Mouse (Mus musculus): Measurements from ENCODE around the gene Zfhx3. TPM values are rescaled to one million over a fixed set of nuclear protein-coding genes. Genes with fewer than 3 reads are reported as not detected.
A peak's percentile ranks its signal among the peaks of the same experiment; 100 is the strongest.

Gene Zfhx3
- polyA plus RNA-seq, 1 experiment from 2014 or later, result 15.0 TPM

DNA sequence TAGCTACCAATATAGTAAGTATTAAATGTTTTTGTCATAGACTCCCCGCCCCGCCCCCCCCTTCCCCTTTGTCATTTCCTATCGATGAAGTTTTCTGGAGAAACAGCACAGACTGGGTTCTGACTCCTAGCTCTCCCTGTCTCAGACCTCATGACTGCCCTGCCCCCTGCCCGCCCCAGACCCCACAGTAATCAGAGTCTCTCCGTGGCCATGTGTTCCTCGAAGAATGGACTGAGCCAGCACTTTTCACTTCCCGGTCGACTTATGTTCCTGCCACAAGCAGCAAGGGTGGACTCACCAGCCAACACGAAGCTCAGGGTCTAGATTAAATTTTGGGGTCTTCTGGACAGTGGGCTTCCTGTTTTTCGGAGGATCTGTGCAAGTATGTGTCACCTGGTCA lies 840.7 kb downstream of the Zfhx3 start:
- H3K4me2 ChIP-seq, result no peak overlapping the region
- no peak overlapping the region for H3K27ac ChIP-seq
- H3K4me3 ChIP-seq, result no peak overlapping the region
- H3K9me3 ChIP-seq, result no peaks in the 10 kb centered on the region
- no peaks in the 10 kb centered on the region for H3K27me3 ChIP-seq
- H3K36me3 ChIP-seq, result no peaks in the 10 kb centered on the region
- no peak for ATAC-seq (ENCODE audit: borderline replicate concordance, extremely low read depth, low FRiP score, low TSS enrichment)
- H3K4me1 ChIP-seq, result peaks cover 27% of the 10 kb centered on the region
- H3K9ac ChIP-seq, result no peak overlapping the region
- 52% methylated on average over 10 of the region's 10 CpGs for WGBS

DNA sequence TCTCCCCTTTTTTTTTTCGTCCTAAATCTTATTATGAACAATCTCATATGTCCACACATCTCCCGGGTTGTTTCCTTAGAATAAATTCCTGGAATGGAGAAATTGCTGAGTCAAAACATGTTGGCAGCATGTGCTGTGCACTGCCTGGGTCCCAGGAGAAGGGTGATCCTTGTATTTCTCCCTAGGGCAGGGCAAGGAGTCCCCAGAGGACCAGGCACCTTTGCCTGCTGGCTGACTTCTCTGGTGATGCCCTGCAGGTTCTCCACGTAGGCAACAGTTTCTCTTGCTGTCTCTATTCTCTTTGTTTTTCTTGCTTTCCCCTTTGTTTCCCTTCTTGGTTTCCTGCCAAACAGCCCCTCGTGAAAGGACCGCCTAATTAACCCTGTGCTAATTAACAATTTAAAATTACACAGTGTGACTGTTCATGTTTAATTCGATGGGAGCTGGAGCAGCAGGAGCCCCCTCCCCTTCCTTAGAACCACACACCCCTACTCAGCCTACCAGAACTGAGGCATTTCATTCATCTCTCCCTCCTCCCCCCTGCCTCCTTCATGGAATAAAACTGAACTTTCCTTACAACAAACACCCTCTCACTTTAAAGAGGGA lies 845.8 kb downstream of the Zfhx3 start:
- WGBS, result 26% methylated on average over 6 of the region's 6 CpGs
- no peak for ATAC-seq (ENCODE audit: borderline replicate concordance, extremely low read depth, low FRiP score, low TSS enrichment)
- H3K27ac ChIP-seq, result no peak overlapping the region
- no peak overlapping the region for H3K4me2 ChIP-seq
- H3K27me3 ChIP-seq, result no peaks in the 10 kb centered on the region
- H3K4me1 ChIP-seq, result peaks cover 35% of the 10 kb centered on the region
- no peak overlapping the region for H3K4me3 ChIP-seq
- 0 out of 2 replicates have a peak, but pooled peaks cover 9% of the 10 kb centered on the region for H3K9me3 ChIP-seq
- H3K9ac ChIP-seq, result no peak overlapping the region
- H3K36me3 ChIP-seq, result peaks cover 12% of the 10 kb centered on the region

DNA sequence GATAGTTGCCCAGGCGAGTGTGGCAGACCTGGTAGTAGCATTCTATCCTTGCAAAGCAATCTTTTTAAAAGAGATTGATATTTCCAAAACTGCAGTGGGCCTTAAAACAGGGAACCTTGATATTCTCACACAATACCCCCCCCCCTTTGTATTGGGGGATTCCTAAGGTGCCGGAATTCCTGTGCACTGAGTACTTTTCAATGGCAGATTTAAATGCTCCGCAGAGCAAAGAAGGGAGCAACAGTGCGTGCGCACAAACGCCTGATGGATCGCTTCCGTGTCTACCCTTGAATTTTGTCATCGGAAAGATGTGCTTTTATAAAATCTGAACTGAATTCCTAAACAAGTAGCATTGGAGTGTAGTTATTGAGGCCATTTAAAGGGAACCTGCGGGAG lies 846.3 kb downstream of the Zfhx3 start:
- no peak overlapping the region for H3K27ac ChIP-seq
- WGBS, result 49% methylated on average over 10 of the region's 10 CpGs

DNA sequence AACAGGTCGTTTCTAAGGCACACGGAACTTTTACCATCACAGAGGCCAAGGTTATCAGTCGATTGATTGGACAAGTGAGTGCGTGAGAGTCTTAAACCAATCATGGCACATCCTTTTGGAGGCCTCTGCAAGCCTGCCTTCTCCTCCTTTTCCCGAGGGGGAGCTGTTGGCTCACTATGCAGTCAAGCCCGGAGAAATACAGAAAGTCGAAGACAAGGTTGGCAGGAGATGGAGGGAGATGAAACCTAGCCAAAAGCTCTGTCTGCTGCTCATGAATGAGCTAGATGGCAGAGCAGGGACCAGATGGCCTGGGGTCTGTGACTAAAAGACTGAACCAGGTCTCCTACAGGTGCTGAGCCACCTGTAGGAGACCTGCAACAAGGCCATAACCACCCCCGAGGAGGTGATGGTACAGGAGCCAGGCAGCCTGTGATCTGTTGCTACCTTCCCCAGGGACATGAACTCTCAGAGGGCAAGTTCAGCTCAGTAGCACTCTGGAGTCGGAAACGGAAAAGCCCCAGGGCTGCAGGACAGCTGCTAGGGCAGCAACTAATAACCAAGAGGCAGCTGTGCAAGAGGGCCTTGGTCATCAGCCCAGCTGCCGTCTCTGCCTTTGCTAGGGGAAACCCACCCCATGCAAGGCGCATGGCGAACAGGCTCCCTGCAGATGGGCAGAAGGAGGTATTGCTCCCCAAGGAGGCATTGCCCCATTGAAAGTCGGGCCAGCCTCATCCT lies 848.3 kb downstream of the Zfhx3 start:
- Histone ChIP-seq H3K36me3 (peaks cover 37% of the 10 kb centered on the region), H3K4me2 (no peak overlapping the region), H3K27me3 (no peaks in the 10 kb centered on the region), H3K9ac (no peak overlapping the region), H3K4me3 (no peak overlapping the region), H3K27ac (0 out of 2 replicates have a peak overlapping the region, but pooled peaks have one; percentile 1), H3K4me1 (peaks cover 31% of the 10 kb centered on the region), H3K9me3 (peaks cover 9% of the 10 kb centered on the region; the same call in 1 of the 2 replicates)
- 42% methylated on average over 14 of the region's 14 CpGs for WGBS
- peak; percentile 40; the same call in 1 of the 2 replicates for ATAC-seq (ENCODE audit: borderline replicate concordance, extremely low read depth, low FRiP score, low TSS enrichment)

More for the DNA sequence above, 846.3 kb downstream of the Zfhx3 start:
- Histone ChIP-seq H3K27me3 (no peaks in the 10 kb centered on the region), H3K36me3 (peaks cover 17% of the 10 kb centered on the region), H3K4me2 (no peak overlapping the region), H3K9me3 (0 out of 2 replicates have a peak, but pooled peaks cover 9% of the 10 kb centered on the region), H3K9ac (no peak overlapping the region), H3K4me3 (no peak overlapping the region), H3K4me1 (peaks cover 31% of the 10 kb centered on the region)
- no peak for ATAC-seq (ENCODE audit: borderline replicate concordance, extremely low read depth, low FRiP score, low TSS enrichment)

DNA sequence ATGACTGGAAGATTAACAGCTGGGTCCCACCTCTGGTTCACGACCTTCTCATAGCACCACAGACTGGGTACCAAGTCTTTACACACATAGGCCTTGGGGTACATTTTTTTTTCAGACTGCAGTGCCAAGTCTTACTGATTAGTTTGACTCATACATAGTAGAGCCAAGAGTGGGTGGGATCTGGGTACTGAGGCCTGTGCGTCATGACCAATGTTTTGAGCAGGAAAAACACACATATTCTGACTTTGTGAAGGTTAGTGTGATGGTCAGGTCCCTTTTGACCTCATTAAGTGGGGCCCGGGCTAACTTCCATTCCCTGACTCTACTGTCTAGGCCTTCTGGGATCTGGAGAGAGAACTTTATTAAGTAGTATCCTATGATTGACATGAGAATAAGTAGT lies 853.6 kb downstream of the Zfhx3 start:
- Histone ChIP-seq H3K9me3 (peaks cover 9% of the 10 kb centered on the region; the same call in 1 of the 2 replicates), H3K4me1 (peaks cover 35% of the 10 kb centered on the region), H3K27me3 (no peaks in the 10 kb centered on the region), H3K27ac (no peak overlapping the region), H3K4me2 (no peak overlapping the region), H3K36me3 (peaks cover 51% of the 10 kb centered on the region), H3K9ac (no peak overlapping the region), H3K4me3 (no peak overlapping the region)
- no peak for ATAC-seq (ENCODE audit: borderline replicate concordance, extremely low read depth, low FRiP score, low TSS enrichment)
- 94% methylated on average over 3 of the region's 3 CpGs for WGBS

DNA sequence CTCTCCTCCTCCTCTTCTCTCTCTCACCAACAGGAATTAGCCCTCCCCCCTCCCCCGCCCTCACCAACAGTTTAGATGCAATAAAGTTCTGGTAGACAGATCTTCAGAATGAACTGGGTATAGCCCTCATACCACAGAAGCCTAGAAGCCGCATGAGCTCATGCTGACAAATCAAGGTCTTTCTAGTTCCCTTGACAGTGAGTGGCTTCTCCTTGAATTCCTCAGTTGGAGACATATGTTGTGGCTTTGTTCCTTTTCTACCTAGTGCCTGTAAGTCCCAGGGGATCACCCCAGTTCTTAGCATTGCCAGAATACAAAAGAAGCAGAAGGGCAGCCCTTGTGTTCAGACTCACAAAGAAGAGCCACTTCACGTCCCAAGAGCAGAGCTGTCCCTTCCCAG lies 854.4 kb downstream of the Zfhx3 start:
- 0 out of 2 replicates have a peak overlapping the region, but pooled peaks have one; percentile 15 for H3K27ac ChIP-seq
- peaks cover 9% of the 10 kb centered on the region; the same call in 1 of the 2 replicates for H3K9me3 ChIP-seq
- peaks cover 31% of the 10 kb centered on the region for H3K4me1 ChIP-seq
- ATAC-seq (ENCODE audit: borderline replicate concordance, extremely low read depth, low FRiP score, low TSS enrichment), result no peak
- H3K36me3 ChIP-seq, result peaks cover 55% of the 10 kb centered on the region
- no peak overlapping the region for H3K4me3 ChIP-seq
- 82% methylated on average over 3 of the region's 3 CpGs for WGBS
- H3K4me2 ChIP-seq, result no peak overlapping the region
- no peaks in the 10 kb centered on the region for H3K27me3 ChIP-seq
- no peak overlapping the region for H3K9ac ChIP-seq

GRCm38 (mm10) chr8:108798012-108798411 lies 855.6 kb downstream of the Zfhx3 start:
- no peak overlapping the region for H3K4me3 ChIP-seq
- peaks cover 2% of the 10 kb centered on the region; the same call in 1 of the 2 replicates for H3K9me3 ChIP-seq
- peak; percentile 94 for ATAC-seq (ENCODE audit: borderline replicate concordance, extremely low read depth, low FRiP score, low TSS enrichment)
- peaks cover 36% of the 10 kb centered on the region for H3K4me1 ChIP-seq
- peaks cover 53% of the 10 kb centered on the region for H3K36me3 ChIP-seq
- no peak overlapping the region for H3K9ac ChIP-seq
- H3K27ac ChIP-seq, result peak overlapping the region; percentile 79
- WGBS, result 15% methylated on average over 12 of the region's 12 CpGs
- peak overlapping the region; percentile 1; the same call in 1 of the 2 replicates for H3K4me2 ChIP-seq
- H3K27me3 ChIP-seq, result no peaks in the 10 kb centered on the region

DNA sequence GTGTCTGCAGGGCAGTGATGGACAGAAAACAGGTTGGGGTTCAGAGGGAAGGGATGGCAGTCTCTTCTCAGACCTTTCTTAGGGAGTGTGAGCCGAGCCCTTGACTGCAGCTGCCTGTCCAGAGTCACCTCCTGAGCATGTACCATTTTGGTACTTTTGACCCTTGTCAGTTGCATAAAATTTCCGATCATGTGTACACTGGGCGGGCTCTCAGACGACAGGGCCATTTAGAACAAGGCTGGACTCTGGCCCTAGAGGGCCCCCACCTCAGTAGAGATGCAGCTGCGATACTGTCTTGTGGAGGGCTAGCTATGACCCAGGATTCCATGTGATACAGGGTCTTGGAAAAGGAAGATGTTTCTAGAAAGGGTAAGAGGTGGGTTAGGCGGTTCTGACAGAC lies 856.8 kb downstream of the Zfhx3 start:
- no peaks in the 10 kb centered on the region for H3K27me3 ChIP-seq
- peaks cover 45% of the 10 kb centered on the region for H3K36me3 ChIP-seq
- H3K9me3 ChIP-seq, result no peaks in the 10 kb centered on the region; the same call in 1 of the 2 replicates
- H3K27ac ChIP-seq, result no peak overlapping the region
- 83% methylated on average over 6 of the region's 6 CpGs for WGBS
- no peak overlapping the region for H3K4me2 ChIP-seq
- H3K4me1 ChIP-seq, result peaks cover 36% of the 10 kb centered on the region
- no peak for ATAC-seq (ENCODE audit: borderline replicate concordance, extremely low read depth, low FRiP score, low TSS enrichment)
- no peak overlapping the region for H3K4me3 ChIP-seq
- H3K9ac ChIP-seq, result no peak overlapping the region

- ATAC-seq (ENCODE audit: borderline replicate concordance, extremely low read depth, low FRiP score, low TSS enrichment), result no peak
- H3K4me1 ChIP-seq, result peaks cover 36% of the 10 kb centered on the region
- 89% methylated on average over 15 of the region's 15 CpGs for WGBS
- H3K4me3 ChIP-seq, result no peak overlapping the region
- H3K27ac ChIP-seq, result no peak overlapping the region
- no peak overlapping the region for H3K9ac ChIP-seq
- no peak overlapping the region for H3K4me2 ChIP-seq
- no peaks in the 10 kb centered on the region for H3K9me3 ChIP-seq
- H3K36me3 ChIP-seq, result peaks cover 38% of the 10 kb centered on the region
- H3K27me3 ChIP-seq, result no peaks in the 10 kb centered on the region
Observed at GRCm38 (mm10) chr8:108800357-108800756, 857.9 kb downstream of the Zfhx3 start.

GRCm38 (mm10) chr8:108803017-108803416 lies 860.6 kb downstream of the Zfhx3 start:
- no peaks in the 10 kb centered on the region for H3K9me3 ChIP-seq
- WGBS, result 79% methylated on average over 6 of the region's 6 CpGs

GRCm38 (mm10) chr8:108811694-108812093 lies 869.2 kb downstream of the Zfhx3 start:
- H3K9me3 ChIP-seq, result no peaks in the 10 kb centered on the region
- WGBS, result 45% methylated on average over 10 of the region's 10 CpGs
- H3K4me1 ChIP-seq, result peaks cover 23% of the 10 kb centered on the region
- ATAC-seq (ENCODE audit: borderline replicate concordance, extremely low read depth, low FRiP score, low TSS enrichment), result no peak; the same call in 1 of the 2 replicates
- no peaks in the 10 kb centered on the region for H3K27me3 ChIP-seq
- H3K4me2 ChIP-seq, result no peak overlapping the region
- H3K36me3 ChIP-seq, result 0 out of 2 replicates have a peak, but pooled peaks cover 3% of the 10 kb centered on the region
- no peak overlapping the region for H3K9ac ChIP-seq
- no peak overlapping the region for H3K4me3 ChIP-seq
- no peak overlapping the region for H3K27ac ChIP-seq

More at GRCm38 (mm10) chr8:108803017-108803416, 860.6 kb downstream of the Zfhx3 start:
- H3K4me1 ChIP-seq, result peaks cover 19% of the 10 kb centered on the region
- no peak overlapping the region for H3K4me2 ChIP-seq
- H3K27ac ChIP-seq, result no peak overlapping the region
- no peak overlapping the region for H3K9ac ChIP-seq
- peaks cover 36% of the 10 kb centered on the region for H3K36me3 ChIP-seq
- no peaks in the 10 kb centered on the region for H3K27me3 ChIP-seq
- no peak overlapping the region for H3K4me3 ChIP-seq
- no peak for ATAC-seq (ENCODE audit: borderline replicate concordance, extremely low read depth, low FRiP score, low TSS enrichment)

DNA sequence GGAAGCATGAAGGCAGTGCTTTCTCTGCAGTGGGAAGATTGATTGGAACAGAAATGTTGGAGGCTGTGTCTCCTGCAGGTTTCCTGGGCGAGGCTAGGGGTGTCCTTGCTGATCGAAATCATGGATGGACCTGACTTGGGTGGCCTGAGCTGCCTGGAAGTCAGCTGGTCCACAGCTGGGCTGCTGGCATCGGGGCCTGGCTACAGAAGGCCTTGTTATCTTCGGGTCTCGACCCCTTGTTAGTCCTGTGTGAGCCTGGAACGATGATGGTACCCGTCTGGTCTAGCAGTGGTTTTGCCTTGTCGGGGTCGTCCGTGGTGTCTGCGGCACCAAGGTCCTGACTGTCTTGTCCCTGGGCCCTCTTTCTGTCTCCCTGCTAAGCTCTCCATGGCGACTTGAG lies 870.9 kb downstream of the Zfhx3 start:
- no peaks in the 10 kb centered on the region for H3K9me3 ChIP-seq
- peaks cover 23% of the 10 kb centered on the region for H3K4me1 ChIP-seq

More for the DNA sequence above, 870.9 kb downstream of the Zfhx3 start:
- ATAC-seq (ENCODE audit: borderline replicate concordance, extremely low read depth, low FRiP score, low TSS enrichment), result no peak
- WGBS, result 49% methylated on average over 12 of the region's 12 CpGs
- no peaks in the 10 kb centered on the region for H3K27me3 ChIP-seq
- no peak overlapping the region for H3K27ac ChIP-seq
- H3K4me2 ChIP-seq, result no peak overlapping the region
- H3K9ac ChIP-seq, result no peak overlapping the region
- H3K4me3 ChIP-seq, result no peak overlapping the region
- no peaks in the 10 kb centered on the region for H3K36me3 ChIP-seq

All from lung, embryonic 15.5 days (tissue).